Comparison of ENCODE assay signal across 8 mouse cellular contexts in genomic region chr5:76857103-76858015, GRCm38 (mm10). TPM values are rescaled to one million over a fixed set of nuclear protein-coding genes. Genes with fewer than 3 reads are reported as not detected.
DNase-seq lines count a peak whose midpoint lies in the region; ATAC-seq lines count a peak whose summit lies in the region.

No protein-coding gene starts in this region.

- H3K9me3 ChIP-seq in kidney, embryonic 14.5 days (ENCODE audit: control insufficient read depth, low read length) = no peaks in the 10 kb centered on the region
- no peaks in the 10 kb centered on the region for H3K9me3 ChIP-seq in hindbrain, embryonic 12.5 days (replicated peaks)
- no peaks in the 10 kb centered on the region for H3K9me3 ChIP-seq in midbrain, embryonic 13.5 days

- H3K27me3 ChIP-seq in kidney, embryonic 14.5 days (ENCODE audit: control insufficient read depth, insufficient read depth, low read length) = peaks cover 12% of the 10 kb centered on the region
- peaks cover 35% of the 10 kb centered on the region for H3K27me3 ChIP-seq in hindbrain, embryonic 12.5 days
- H3K27me3 ChIP-seq in midbrain, embryonic 13.5 days = peaks cover 33% of the 10 kb centered on the region

- H3K4me1 ChIP-seq in kidney, embryonic 14.5 days (ENCODE audit: control insufficient read depth, insufficient read depth, low read length) = 0 out of 2 replicates have a peak, but pooled peaks cover 5% of the 10 kb centered on the region
- peaks cover 19% of the 10 kb centered on the region for H3K4me1 ChIP-seq in hindbrain, embryonic 12.5 days
- peaks cover 22% of the 10 kb centered on the region for H3K4me1 ChIP-seq in midbrain, embryonic 13.5 days (replicated peaks)

- ATAC-seq in kidney, embryonic 14.5 days (ENCODE audit: low FRiP score, low TSS enrichment) = peak; percentile 42
- no peak for ATAC-seq in hindbrain, embryonic 12.5 days (ENCODE audit: low FRiP score)
- no peak for ATAC-seq in midbrain, embryonic 13.5 days

- H3K4me3 ChIP-seq in kidney, embryonic 14.5 days (ENCODE audit: low read length) = peak overlapping the region; percentile 42
- H3K4me3 ChIP-seq in hindbrain, embryonic 12.5 days = peak overlapping the region; percentile 22
- peak overlapping the region; percentile 19 for H3K4me3 ChIP-seq in midbrain, embryonic 13.5 days (replicated peaks)

- peak overlapping the region; percentile 50 for H3K9ac ChIP-seq in kidney, embryonic 14.5 days (ENCODE audit: low read depth, low read length)
- H3K9ac ChIP-seq in hindbrain, embryonic 12.5 days = no peak overlapping the region
- H3K9ac ChIP-seq in midbrain, embryonic 13.5 days (replicated peaks) = peak overlapping the region; percentile 54

- DNase-seq in kidney, postnatal 36 days = no peak
- DNase-seq in embryo, embryonic 10.5 days (ENCODE audit: low spot score) = peak; percentile 51
- DNase-seq in left cerebral cortex, postnatal 14 days (ENCODE audit: low spot score in 2 of 2) = no peak
- DNase-seq in frontal cortex, postnatal 25 days (ENCODE audit: low spot score in 2 of 2) = no peak
- no peak for DNase-seq in right cerebral cortex, postnatal 4 days

- 19% methylated on average over 62 of the region's 62 CpGs for WGBS in kidney, embryonic 14.5 days
- WGBS in hindbrain, embryonic 12.5 days = 21% methylated on average over 62 of the region's 62 CpGs
- 18% methylated on average over 62 of the region's 62 CpGs for WGBS in midbrain, embryonic 13.5 days

- peak overlapping the region; percentile 65 for H3K4me2 ChIP-seq in kidney, embryonic 14.5 days (replicated peaks; ENCODE audit: low read depth, low read length)
- peak overlapping the region; percentile 50 for H3K4me2 ChIP-seq in hindbrain, embryonic 12.5 days (replicated peaks)
- peak overlapping the region; percentile 42 for H3K4me2 ChIP-seq in midbrain, embryonic 13.5 days (replicated peaks)

- H3K36me3 ChIP-seq in kidney, embryonic 14.5 days (ENCODE audit: control insufficient read depth, insufficient read depth, low read length) = peaks cover 4% of the 10 kb centered on the region; the same call in 1 of the 2 replicates
- H3K36me3 ChIP-seq in hindbrain, embryonic 12.5 days = peaks cover 39% of the 10 kb centered on the region
- peaks cover 55% of the 10 kb centered on the region for H3K36me3 ChIP-seq in midbrain, embryonic 13.5 days

- no peak overlapping the region for H3K27ac ChIP-seq in kidney, embryonic 14.5 days (ENCODE audit: low read depth, low read length)
- no peak overlapping the region for H3K27ac ChIP-seq in hindbrain, embryonic 12.5 days
- no peak overlapping the region for H3K27ac ChIP-seq in midbrain, embryonic 13.5 days

- intact Hi-C loops in left cerebral cortex, postnatal 14 days (cut with DNase I) = no loop called here

RNA-seq across cellular contexts. Expression of gene Aasdh, which starts 48.0 kb away (rescaled TPM):
- 13.2 and 20.8 TPM in 2 replicates for polyA plus RNA-seq in kidney, embryonic 14.5 days (2014; fragmentation: Nextera tagmentation; extraction: Ambion mirVana)
- polyA plus RNA-seq in hindbrain, embryonic 12.5 days (2016; fragmentation: Nextera tagmentation; extraction: Ambion mirVana) = 18.0 and 22.4 TPM in 2 replicates
- polyA plus RNA-seq in midbrain, embryonic 13.5 days (2015; fragmentation: Nextera tagmentation; extraction: Ambion mirVana) = 24.8 and 26.2 TPM in 2 replicates
- 10 to 100 TPM; 19.6 to 20.2 TPM for total RNA-seq in left cerebral cortex, postnatal 14 days (2021)
